Mouse (Mus musculus) limb, embryonic 13.5 days (tissue): ENCODE measurements around the gene Fbh1. TPM values are rescaled to one million over a fixed set of nuclear protein-coding genes. Genes with fewer than 3 reads are reported as not detected.
A peak's percentile ranks its signal among the peaks of the same experiment; 100 is the strongest.
"Not testable (repeated sequence)": the region's sequence is repeated elsewhere in the genome, so short reads cannot be mapped to it uniquely, and the experiment has no call there.

Source experiments
- ATAC-seq: fragments of 200-750 bp; cut with Nextera tagmentation; 2 replicates; pipeline ENCODE4 v1.8.0; 2017; ENCODE audit warnings: low read depth, moderate number of reproducible peaks, moderate TSS enrichment; ENCODE audit not compliant: low FRiP score
- H3K27ac ChIP-seq: fragments of 300-500 bp; sonication (generic); 2 replicates; pipeline ENCODE4 v1.5.1; 2015; ENCODE audit warnings: inconsistent platforms, mild to moderate bottlenecking, moderate library complexity
- H3K27me3 ChIP-seq: fragments of 300-500 bp; sonication (generic); 2 replicates; pipeline ENCODE4 v1.6.1; 2015; ENCODE audit warnings: mild to moderate bottlenecking, inconsistent platforms
- H3K36me3 ChIP-seq: fragments of 300-500 bp; sonication (generic); 2 replicates; pipeline ENCODE4 v1.6.1; 2015; ENCODE audit warnings: inconsistent platforms, mild to moderate bottlenecking, moderate library complexity
- H3K4me1 ChIP-seq: fragments of 300-500 bp; sonication (generic); 2 replicates; pipeline ENCODE4 v1.6.1; 2015; ENCODE audit warnings: inconsistent platforms
- H3K4me2 ChIP-seq: fragments of 300-500 bp; sonication (generic); replicated peaks from 2 replicates; pipeline ENCODE4 v1.6.1; 2015; ENCODE audit warnings: inconsistent platforms, mild to moderate bottlenecking, moderate library complexity
- H3K4me3 ChIP-seq: fragments of 300-500 bp; sonication (generic); 2 replicates; pipeline ENCODE4 v1.5.1; 2015; ENCODE audit warnings: moderate library complexity, mild to moderate bottlenecking, inconsistent platforms
- H3K9ac ChIP-seq: fragments of 300-500 bp; sonication (generic); 2 replicates; pipeline ENCODE4 v1.6.1; 2015; ENCODE audit warnings: mild to moderate bottlenecking, inconsistent platforms
- H3K9me3 ChIP-seq: fragments of 300-500 bp; sonication (generic); 2 replicates; pipeline ENCODE4 v1.6.1; 2016; ENCODE audit warnings: inconsistent platforms
- whole genome bisulfite sequencing: fragments of 180-500 bp; shearing (Covaris S2); methylation state at CpG from one replicate; pipeline ENCODE4 v1.1.7; 2015; 5-methylcytosine and 5-hydroxymethylcytosine counted together
- polyA plus RNA-seq: library from polyadenylated mRNA; unstranded; fragments of >200 nt; fragmentation: Nextera tagmentation; extraction: Ambion mirVana; gene quantifications from 2 replicates; pipeline ENCODE4 v1.2.1, GENCODE M21; 2015

The Fbh1 gene
- polyA plus RNA-seq, 1 experiment from 2014 or later = 144 TPM

- no peak overlapping the region for H3K9ac ChIP-seq
- H3K4me2 ChIP-seq = no peak overlapping the region
- no peaks in the 10 kb centered on the region for H3K9me3 ChIP-seq
- H3K4me1 ChIP-seq = no peaks in the 10 kb centered on the region
- no peak overlapping the region for H3K4me3 ChIP-seq
- ATAC-seq = no peak
- H3K27me3 ChIP-seq = peaks cover 14% of the 10 kb centered on the region
- H3K36me3 ChIP-seq = no peaks in the 10 kb centered on the region
- 79% methylated on average over 6 of the region's 6 CpGs for WGBS
- H3K27ac ChIP-seq = no peak overlapping the region
Observed at GRCm38 (mm10) chr2:11712483-11712990, 64.8 kb downstream of the Fbh1 start.

- not testable (repeated sequence) for H3K9me3 ChIP-seq, H3K27ac ChIP-seq, H3K4me3 ChIP-seq, ATAC-seq, H3K9ac ChIP-seq, H3K4me2 ChIP-seq, H3K36me3 ChIP-seq
- WGBS = 54% methylated on average over 4 of the region's 4 CpGs
- Histone ChIP-seq H3K27me3 (peaks cover 34% of the 10 kb centered on the region), H3K4me1 (peaks cover 11% of the 10 kb centered on the region)
Observed at GRCm38 (mm10) chr2:11710101-11710500, 67.3 kb downstream of the Fbh1 start.

GRCm38 (mm10) chr2:11708538-11708937 is 68.8 kb downstream of the Fbh1 start:
- WGBS = 79% methylated on average over 5 of the region's 5 CpGs
- Histone ChIP-seq H3K4me3 (no peak overlapping the region), H3K9ac (no peak overlapping the region), H3K4me1 (peaks cover 11% of the 10 kb centered on the region), H3K27me3 (peaks cover 41% of the 10 kb centered on the region), H3K9me3 (no peaks in the 10 kb centered on the region), H3K4me2 (no peak overlapping the region), H3K27ac (no peak overlapping the region), H3K36me3 (no peaks in the 10 kb centered on the region)
- ATAC-seq = no peak

- H3K9me3 ChIP-seq = no peaks in the 10 kb centered on the region
- no peak for ATAC-seq
- no peak overlapping the region for H3K27ac ChIP-seq
- H3K4me2 ChIP-seq = peak overlapping the region; percentile 99
- no peaks in the 10 kb centered on the region for H3K36me3 ChIP-seq
- 37% methylated on average over 6 of the region's 6 CpGs for whole genome bisulfite sequencing
- peak overlapping the region; percentile 65 for H3K4me3 ChIP-seq
- H3K9ac ChIP-seq = no peak overlapping the region
- peaks cover 41% of the 10 kb centered on the region for H3K27me3 ChIP-seq
- peaks cover 11% of the 10 kb centered on the region for H3K4me1 ChIP-seq
Observed at GRCm38 (mm10) chr2:11706746-11707065, 70.7 kb downstream of the Fbh1 start.

GRCm38 (mm10) chr2:11706030-11706745 is 71.2 kb downstream of the Fbh1 start:
- peaks cover 41% of the 10 kb centered on the region for H3K27me3 ChIP-seq
- no peaks in the 10 kb centered on the region for H3K9me3 ChIP-seq
- peak overlapping the region; percentile 65 for H3K4me3 ChIP-seq
- H3K4me2 ChIP-seq = peak overlapping the region; percentile 99
- H3K4me1 ChIP-seq = peaks cover 11% of the 10 kb centered on the region
- 3% methylated on average over 28 of the region's 28 CpGs for WGBS
- peak overlapping the region; percentile 74 for H3K9ac ChIP-seq
- H3K36me3 ChIP-seq = no peaks in the 10 kb centered on the region
- ATAC-seq = peak; percentile 59
- H3K27ac ChIP-seq = no peak overlapping the region

GRCm38 (mm10) chr2:11705201-11706025 is 72.0 kb downstream of the Fbh1 start, which contains the start of gene Il15ra:
Gene Il15ra, plus strand, starts transcription at chr2:11705290.
- under 1% methylated on average over 37 of the region's 37 CpGs for WGBS
- H3K4me2 ChIP-seq = peak within 1 kb of the TSS; percentile 99
- peaks cover 11% of the 10 kb centered on the region for H3K4me1 ChIP-seq
- H3K4me3 ChIP-seq = peak within 1 kb of the TSS; percentile 65
- H3K36me3 ChIP-seq = no peaks in the 10 kb centered on the region
- ATAC-seq = peak; percentile 46; the same call in 1 of the 2 replicates
- H3K27ac ChIP-seq = no peak within 1 kb of the TSS
- H3K27me3 ChIP-seq = peaks cover 41% of the 10 kb centered on the region
- H3K9ac ChIP-seq = peak within 1 kb of the TSS; percentile 74
- no peaks in the 10 kb centered on the region for H3K9me3 ChIP-seq

GRCm38 (mm10) chr2:11699905-11700304 is 77.5 kb downstream of the Fbh1 start:
- 87% methylated on average over 2 of the region's 2 CpGs for WGBS
- Histone ChIP-seq H3K27me3 (peaks cover 5% of the 10 kb centered on the region), H3K4me1 (no peaks in the 10 kb centered on the region), H3K4me2 (no peak overlapping the region), H3K9me3 (no peaks in the 10 kb centered on the region), H3K4me3 (no peak overlapping the region), H3K27ac (no peak overlapping the region), H3K9ac (no peak overlapping the region), H3K36me3 (no peaks in the 10 kb centered on the region)
- ATAC-seq = no peak

GRCm38 (mm10) chr2:11698994-11699393 is 78.4 kb downstream of the Fbh1 start:
- no peak for ATAC-seq
- no peaks in the 10 kb centered on the region for H3K36me3 ChIP-seq
- H3K27me3 ChIP-seq = no peaks in the 10 kb centered on the region
- no peak overlapping the region for H3K4me2 ChIP-seq
- 57% methylated on average over 5 of the region's 5 CpGs for WGBS
- H3K4me1 ChIP-seq = no peaks in the 10 kb centered on the region
- no peaks in the 10 kb centered on the region for H3K9me3 ChIP-seq
- H3K4me3 ChIP-seq = no peak overlapping the region
- no peak overlapping the region for H3K27ac ChIP-seq
- no peak overlapping the region for H3K9ac ChIP-seq

GRCm38 (mm10) chr2:11695867-11696266 is 81.5 kb downstream of the Fbh1 start:
- H3K9me3 ChIP-seq = no peaks in the 10 kb centered on the region
- H3K4me3 ChIP-seq = no peak overlapping the region
- H3K27me3 ChIP-seq = no peaks in the 10 kb centered on the region
- ATAC-seq = no peak
- no peak overlapping the region for H3K9ac ChIP-seq
- H3K4me2 ChIP-seq = no peak overlapping the region
- no peaks in the 10 kb centered on the region for H3K36me3 ChIP-seq
- 69% methylated on average over 2 of the region's 2 CpGs for WGBS
- H3K27ac ChIP-seq = no peak overlapping the region
- H3K4me1 ChIP-seq = no peaks in the 10 kb centered on the region

GRCm38 (mm10) chr2:11694104-11694503 is 83.3 kb downstream of the Fbh1 start:
- Histone ChIP-seq H3K4me3 (no peak overlapping the region), H3K4me2 (no peak overlapping the region), H3K9me3 (no peaks in the 10 kb centered on the region), H3K27ac (no peak overlapping the region), H3K27me3 (no peaks in the 10 kb centered on the region), H3K4me1 (no peaks in the 10 kb centered on the region), H3K9ac (no peak overlapping the region), H3K36me3 (no peaks in the 10 kb centered on the region)
- ATAC-seq = no peak
- WGBS = 69% methylated on average over 2 of the region's 2 CpGs

- no peaks in the 10 kb centered on the region for H3K27me3 ChIP-seq
- no peaks in the 10 kb centered on the region for H3K9me3 ChIP-seq
- no peak overlapping the region for H3K4me2 ChIP-seq
- ATAC-seq = no peak
- no peak overlapping the region for H3K9ac ChIP-seq
- H3K27ac ChIP-seq = no peak overlapping the region
- H3K36me3 ChIP-seq = no peaks in the 10 kb centered on the region
- WGBS = 92% methylated on average over 4 of the region's 4 CpGs
- no peaks in the 10 kb centered on the region for H3K4me1 ChIP-seq
- no peak overlapping the region for H3K4me3 ChIP-seq
Observed at GRCm38 (mm10) chr2:11693352-11693751, 84.0 kb downstream of the Fbh1 start.
